Mouse (Mus musculus) midbrain, embryonic 11.5 days (tissue): ENCODE results near the gene Flg2. TPM values are rescaled to one million over a fixed set of nuclear protein-coding genes. Genes with fewer than 3 reads are reported as not detected.
A peak's percentile ranks its signal among the peaks of the same experiment; 100 is the strongest.

Source experiments
- ATAC-seq: fragments of 200-750 bp; cut with Nextera tagmentation; 2 replicates; pipeline ENCODE4 v1.8.0; 2017; ENCODE audit warnings: moderate TSS enrichment, moderate library complexity; ENCODE audit not compliant: low FRiP score
- DNase-seq: peaks from one replicate; pipeline ENCODE4 v3.0.0; 2015; ENCODE audit warnings: low spot score; ENCODE audit errors: missing footprints
- H3K27ac ChIP-seq: fragments of 300-500 bp; sonication (generic); 2 replicates; pipeline ENCODE4 v1.5.1; 2014; ENCODE audit warnings: low read depth, low read length
- H3K27me3 ChIP-seq: fragments of 300-500 bp; sonication (generic); 2 replicates; pipeline ENCODE4 v1.6.1; 2014; ENCODE audit warnings: mild to moderate bottlenecking, low read length, moderate library complexity, mixed read lengths; ENCODE audit not compliant: control insufficient read depth, insufficient read depth
- H3K36me3 ChIP-seq: fragments of 300-500 bp; sonication (generic); 2 replicates; pipeline ENCODE4 v1.6.1; 2014; ENCODE audit warnings: mild to moderate bottlenecking, low read length, moderate library complexity, mixed read lengths; ENCODE audit not compliant: control insufficient read depth, insufficient read depth
- H3K4me1 ChIP-seq: fragments of 300-500 bp; sonication (generic); 2 replicates; pipeline ENCODE4 v1.6.1; 2014; ENCODE audit warnings: low read length; ENCODE audit not compliant: control insufficient read depth, insufficient read depth
- H3K4me2 ChIP-seq: fragments of 300-500 bp; sonication (generic); 2 replicates; pipeline ENCODE4 v1.6.1; 2014; ENCODE audit warnings: mild to moderate bottlenecking, moderate library complexity
- H3K4me3 ChIP-seq: fragments of 300-500 bp; sonication (generic); 2 replicates; pipeline ENCODE4 v1.5.1; 2014; ENCODE audit warnings: low read depth, low read length
- H3K9ac ChIP-seq: fragments of 300-500 bp; sonication (generic); 2 replicates; pipeline ENCODE4 v1.6.1; 2014; ENCODE audit warnings: low read length
- H3K9me3 ChIP-seq: fragments of 300-500 bp; sonication (generic); 2 replicates; pipeline ENCODE4 v1.6.1; 2016; ENCODE audit warnings: low read length; ENCODE audit not compliant: control insufficient read depth
- WGBS: fragments of 180-500 bp; shearing (Covaris S2); extraction: QIAGEN DNeasy Blood & Tissue Kit; methylation state at CpG from one replicate; pipeline ENCODE4 v1.1.7; 2014; 5-methylcytosine and 5-hydroxymethylcytosine counted together
- polyA plus RNA-seq: library from polyadenylated mRNA; unstranded; fragments of >200 nt; fragmentation: Nextera tagmentation; extraction: Ambion mirVana; gene quantifications from 2 replicates; pipeline ENCODE4 v1.2.1, GENCODE M21; 2014

Gene Flg2
- polyA plus RNA-seq = not detected in 2 replicates

GRCm38 (mm10) chr3:93196978-93197377 lies at the start of gene Flg2:
Gene Flg2 (plus strand): TSS chr3:93197278.
- Histone ChIP-seq H3K9ac (no peak within 1 kb of the TSS), H3K27ac (no peak within 1 kb of the TSS), H3K36me3 (no peaks in the 10 kb centered on the region), H3K9me3 (peaks cover 2% of the 10 kb centered on the region; the same call in 1 of the 2 replicates), H3K4me2 (no peak within 1 kb of the TSS), H3K4me3 (no peak within 1 kb of the TSS), H3K4me1 (no peaks in the 10 kb centered on the region), H3K27me3 (no peaks in the 10 kb centered on the region)
- WGBS = 77% methylated on average over 3 of the region's 3 CpGs
- no peak for ATAC-seq
- DNase-seq = no peak

- WGBS = 85% methylated on average over 6 of the region's 6 CpGs
- no peak overlapping the region for H3K9ac ChIP-seq
- ATAC-seq = no peak
Measured at GRCm38 (mm10) chr3:93162502-93162901, 34.6 kb upstream of the Flg2 start.

GRCm38 (mm10) chr3:93162996-93163592 lies 34.0 kb upstream of the Flg2 start:
- ATAC-seq (no peak), DNase-seq (no peak)
- WGBS = 67% methylated on average over 1 of the region's 1 CpGs
- no peaks in the 10 kb centered on the region for H3K4me1 ChIP-seq
- no peaks in the 10 kb centered on the region for H3K9me3 ChIP-seq
- H3K27ac ChIP-seq = no peak overlapping the region
- H3K4me3 ChIP-seq = no peak overlapping the region
- H3K27me3 ChIP-seq = no peaks in the 10 kb centered on the region
- H3K9ac ChIP-seq = no peak overlapping the region
- H3K36me3 ChIP-seq = no peaks in the 10 kb centered on the region
- no peak overlapping the region for H3K4me2 ChIP-seq

More at GRCm38 (mm10) chr3:93162502-93162901, 34.6 kb upstream of the Flg2 start:
- Histone ChIP-seq H3K4me1 (no peaks in the 10 kb centered on the region), H3K9me3 (no peaks in the 10 kb centered on the region), H3K4me2 (no peak overlapping the region), H3K36me3 (no peaks in the 10 kb centered on the region), H3K4me3 (no peak overlapping the region), H3K27me3 (no peaks in the 10 kb centered on the region), H3K27ac (no peak overlapping the region)
- DNase-seq = no peak

- H3K27ac ChIP-seq = no peak overlapping the region
- H3K9ac ChIP-seq = no peak overlapping the region
- H3K9me3 ChIP-seq = no peaks in the 10 kb centered on the region
- H3K27me3 ChIP-seq = no peaks in the 10 kb centered on the region
- no peaks in the 10 kb centered on the region for H3K36me3 ChIP-seq
- H3K4me3 ChIP-seq = no peak overlapping the region
- no peak for DNase-seq
- WGBS = 93% methylated on average over 4 of the region's 4 CpGs
- ATAC-seq = no peak
- no peaks in the 10 kb centered on the region for H3K4me1 ChIP-seq
- no peak overlapping the region for H3K4me2 ChIP-seq
Measured at GRCm38 (mm10) chr3:93180856-93181255, 16.2 kb upstream of the Flg2 start.

- Histone ChIP-seq H3K4me3 (no peak overlapping the region), H3K4me1 (no peaks in the 10 kb centered on the region), H3K9me3 (peaks cover 10% of the 10 kb centered on the region; the same call in 1 of the 2 replicates), H3K9ac (no peak overlapping the region), H3K36me3 (no peaks in the 10 kb centered on the region), H3K27ac (no peak overlapping the region), H3K4me2 (no peak overlapping the region), H3K27me3 (no peaks in the 10 kb centered on the region)
- DNase-seq (no peak), ATAC-seq (0 out of 2 replicates have a peak, but pooled peaks have one; percentile 30)
- 70% methylated on average over 2 of the region's 2 CpGs for WGBS
Measured at GRCm38 (mm10) chr3:93201955-93202354, 4.9 kb downstream of the Flg2 start.

- Histone ChIP-seq H3K36me3 (no peaks in the 10 kb centered on the region), H3K9me3 (peaks cover 10% of the 10 kb centered on the region; the same call in 1 of the 2 replicates), H3K4me2 (no peak overlapping the region), H3K4me1 (no peaks in the 10 kb centered on the region), H3K27ac (no peak overlapping the region), H3K9ac (no peak overlapping the region), H3K27me3 (no peaks in the 10 kb centered on the region), H3K4me3 (no peak overlapping the region)
- WGBS = 95% methylated on average over 4 of the region's 4 CpGs
- no peak for DNase-seq
- ATAC-seq = no peak
Measured at GRCm38 (mm10) chr3:93202499-93202898, 5.4 kb downstream of the Flg2 start.

Other genes starting within 250 kb of the Flg2 start
- gene Lce3d, start 239.9 kb upstream of the Flg2 start, polyA plus RNA-seq = not detected in 2 replicates
- not detected in 2 replicates for gene Lce3e, start 230.2 kb upstream of the Flg2 start, polyA plus RNA-seq
- not detected in 2 replicates for gene Lce3f, start 205.1 kb upstream of the Flg2 start, polyA plus RNA-seq
- 0.19 and 0.63 TPM in 2 replicates for gene Crct1, start 181.6 kb upstream of the Flg2 start, polyA plus RNA-seq
- gene Lce1m, start 178.2 kb upstream of the Flg2 start, polyA plus RNA-seq = not detected in 2 replicates
- gene Gm4858, start 128.5 kb upstream of the Flg2 start, polyA plus RNA-seq = not detected in 2 replicates
- not detected in 2 replicates for gene Crnn, start 52.5 kb upstream of the Flg2 start, polyA plus RNA-seq
- not detected in 2 replicates for gene Flg, start 76.2 kb downstream of the Flg2 start, polyA plus RNA-seq
- not detected in 2 replicates for gene Hrnr, start 122.5 kb downstream of the Flg2 start, polyA plus RNA-seq
- not detected in 2 replicates for gene Rptn, start 196.4 kb downstream of the Flg2 start, polyA plus RNA-seq
- 0.44 and 1.1 TPM in 2 replicates for gene Tchh, start 245.1 kb downstream of the Flg2 start, polyA plus RNA-seq